Mouse (Mus musculus) small intestine, adult 2 months (tissue): Measurements from ENCODE around the gene Hoxb3.

Source experiments
- CTCF ChIP-seq: fragments of 200-500 bp; IDR thresholded peaks from 2 replicates; pipeline ENCODE4 v1.5.1; 2012; ENCODE audit warnings: low read depth, mild to moderate bottlenecking, control low read depth, inconsistent platforms, low read length, moderate library complexity, mixed read lengths; ENCODE audit not compliant: insufficient replicate concordance, insufficient read length; ENCODE audit errors: extremely low read depth
- POLR2A ChIP-seq: fragments of 200-500 bp; IDR thresholded peaks from 2 replicates; pipeline ENCODE4 v1.6.1; 2012; ENCODE audit warnings: low read depth, mild to moderate bottlenecking, control low read depth, inconsistent platforms, low read length, moderate library complexity

GRCm38 (mm10) chr11:96346916-96347520, 23.9 kb downstream of the Hoxb3 start:
- TF ChIP-seq CTCF: no peak
- TF ChIP-seq POLR2A: no peak
